Mouse (Mus musculus) erythroblast, embryonic 14.5 days (primary cell): ENCODE measurements around the gene Pygo1. TPM values are rescaled to one million over a fixed set of nuclear protein-coding genes. Genes with fewer than 3 reads are reported as not detected.

ENCODE experiments used
- H3K27me3 ChIP-seq: 2 replicates; pipeline ENCODE4 v1.6.1; 2012; ENCODE audit warnings: inconsistent platforms; ENCODE audit not compliant: control insufficient read depth
- H3K36me3 ChIP-seq: 2 replicates; pipeline ENCODE4 v1.6.1; 2012; ENCODE audit warnings: mild to moderate bottlenecking, inconsistent platforms; ENCODE audit not compliant: control insufficient read depth
- H3K4me1 ChIP-seq: 2 replicates; pipeline ENCODE4 v1.6.1; 2012; ENCODE audit warnings: inconsistent platforms; ENCODE audit not compliant: control insufficient read depth
- H3K4me3 ChIP-seq: replicated peaks from 2 replicates; pipeline ENCODE3; 2012; ENCODE audit warnings: moderate library complexity, mild to moderate bottlenecking, inconsistent platforms
- H3K9me3 ChIP-seq: 2 replicates; pipeline ENCODE4 v1.6.1; 2012; ENCODE audit warnings: low read length, inconsistent platforms, mixed read lengths; ENCODE audit not compliant: control insufficient read depth
- GATA1 ChIP-seq: IDR thresholded peaks from 2 replicates; pipeline ENCODE4 v1.6.1; 2012; ENCODE audit warnings: low read length, inconsistent platforms, mixed read lengths
- TAL1 ChIP-seq: IDR thresholded peaks from 3 replicates; pipeline ENCODE4 v1.6.1; 2012; ENCODE audit warnings: low read length, inconsistent platforms, mixed read lengths
- polyA plus RNA-seq: library from polyadenylated mRNA; stranded (reverse); fragments of >175 nt; gene quantifications from 2 replicates; pipeline ENCODE4 v1.2.3, GENCODE M21; 2012

Gene Pygo1
- polyA plus RNA-seq, 1 experiment: not detected

DNA sequence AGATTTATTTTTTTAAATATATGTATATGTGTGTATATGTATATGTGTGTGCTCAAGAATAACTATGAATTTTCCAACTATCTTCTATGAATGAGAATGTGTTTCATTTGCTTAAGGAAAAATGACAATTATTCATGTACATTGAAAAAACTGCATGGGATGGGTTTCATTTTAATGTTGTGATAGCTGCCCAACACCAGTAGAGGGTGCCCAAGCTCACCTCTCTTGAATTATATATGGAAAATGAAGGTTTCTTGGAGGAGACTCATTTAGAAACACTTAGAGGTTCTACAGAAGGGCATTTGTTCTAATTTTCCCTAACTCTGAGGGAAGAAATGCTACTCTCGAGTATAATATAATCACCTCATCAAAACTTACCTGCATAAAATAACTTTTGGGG, 35.7 kb upstream of the Pygo1 start:
- TF ChIP-seq GATA1: no peak
- TF ChIP-seq TAL1: no peak
- no peaks in the 10 kb centered on the region for H3K9me3 ChIP-seq

DNA sequence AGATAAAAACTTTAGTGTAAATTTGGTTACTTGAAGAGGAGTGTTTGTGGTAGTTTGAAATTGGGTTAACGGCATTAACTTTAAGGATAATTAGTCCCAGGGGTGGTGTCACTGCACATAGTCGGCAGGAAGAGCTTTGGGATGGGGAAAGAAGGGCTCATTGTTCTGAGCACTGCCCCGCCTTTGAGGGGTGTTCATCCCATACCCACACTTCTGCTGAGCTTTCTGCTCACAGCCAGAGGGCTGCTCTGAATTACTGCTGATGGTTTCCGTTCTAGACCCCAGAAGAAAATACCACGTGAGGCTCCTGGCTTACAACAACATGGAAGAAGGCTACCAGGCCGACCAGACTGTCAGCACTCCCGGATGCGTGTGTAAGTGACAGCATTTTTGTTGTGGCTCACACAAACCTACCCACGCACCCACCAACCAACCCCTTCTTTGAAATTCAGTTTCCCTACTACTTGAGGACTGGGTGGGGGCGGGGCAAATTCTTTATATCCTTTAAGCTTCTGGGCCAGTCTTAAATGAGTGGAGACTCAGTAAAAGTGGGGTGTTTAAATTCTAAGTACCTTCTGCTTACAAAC, 34.9 kb upstream of the Pygo1 start:
- Histone ChIP-seq H3K4me3 (no peak overlapping the region), H3K36me3 (no peaks in the 10 kb centered on the region), H3K4me1 (no peaks in the 10 kb centered on the region), H3K9me3 (0 out of 2 replicates have a peak, but pooled peaks cover 2% of the 10 kb centered on the region), H3K27me3 (no peaks in the 10 kb centered on the region)
- TF ChIP-seq TAL1 (no peak), GATA1 (no peak)

More for the DNA sequence above, 35.7 kb upstream of the Pygo1 start:
- Histone ChIP-seq H3K36me3 (no peaks in the 10 kb centered on the region), H3K4me1 (no peaks in the 10 kb centered on the region), H3K4me3 (no peak overlapping the region), H3K27me3 (no peaks in the 10 kb centered on the region)

DNA sequence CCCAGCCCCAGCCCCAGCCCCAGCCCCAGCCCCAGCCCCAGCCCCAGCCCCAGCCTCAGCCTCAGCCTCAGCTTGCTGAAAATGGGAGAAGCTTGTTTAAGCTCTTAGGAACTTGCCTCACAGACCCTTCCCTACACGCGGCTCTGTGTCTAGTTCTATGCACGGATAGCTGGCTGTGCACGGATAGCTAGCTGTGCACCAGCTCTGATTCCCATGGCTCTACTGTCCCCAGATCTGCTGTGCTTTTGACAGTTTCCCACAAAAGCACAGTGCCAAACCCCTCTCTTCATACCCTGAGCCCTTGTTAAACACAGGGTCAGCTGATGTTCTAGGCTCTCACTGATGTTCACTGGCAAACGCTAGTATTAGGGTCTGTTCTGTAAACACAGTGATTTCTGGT, 32.7 kb upstream of the Pygo1 start:
- Histone ChIP-seq H3K27me3 (no peaks in the 10 kb centered on the region), H3K36me3 (no peaks in the 10 kb centered on the region), H3K4me3 (no peak overlapping the region), H3K4me1 (no peaks in the 10 kb centered on the region), H3K9me3 (0 out of 2 replicates have a peak, but pooled peaks cover 2% of the 10 kb centered on the region)
- TF ChIP-seq GATA1: no peak
- no peak for TF ChIP-seq TAL1

DNA sequence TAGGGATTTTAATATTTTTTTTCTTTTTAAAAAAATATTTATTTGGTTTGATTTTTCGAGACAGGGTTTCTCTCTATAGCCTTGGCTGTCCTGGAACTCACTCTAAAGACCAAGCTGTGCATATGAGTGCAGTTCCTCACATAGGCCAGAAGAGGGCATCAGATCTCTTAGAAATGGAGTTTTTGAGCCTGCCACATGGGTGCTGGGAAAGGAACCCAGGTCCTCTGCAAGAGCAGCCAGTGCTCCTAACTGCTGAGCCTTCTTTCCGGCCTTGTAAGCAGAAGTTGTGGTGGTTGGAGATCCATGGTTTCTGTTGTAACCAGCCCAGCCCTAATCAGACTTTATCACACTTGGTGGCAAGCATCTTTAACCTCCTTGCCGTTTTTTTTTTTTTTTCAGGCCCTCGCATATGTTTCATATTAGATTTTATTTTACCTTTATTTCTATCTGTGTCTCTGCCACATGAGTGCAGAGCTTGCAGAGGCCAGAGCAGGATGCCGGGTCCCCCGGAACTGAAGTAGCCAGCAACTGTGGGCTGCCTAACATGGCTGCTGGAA, 30.6 kb upstream of the Pygo1 start:
- H3K9me3 ChIP-seq: 0 out of 2 replicates have a peak, but pooled peaks cover 2% of the 10 kb centered on the region
- H3K4me3 ChIP-seq: no peak overlapping the region
- H3K4me1 ChIP-seq: no peaks in the 10 kb centered on the region
- no peaks in the 10 kb centered on the region for H3K36me3 ChIP-seq
- no peaks in the 10 kb centered on the region for H3K27me3 ChIP-seq
- no peak for TF ChIP-seq TAL1
- TF ChIP-seq GATA1: no peak

DNA sequence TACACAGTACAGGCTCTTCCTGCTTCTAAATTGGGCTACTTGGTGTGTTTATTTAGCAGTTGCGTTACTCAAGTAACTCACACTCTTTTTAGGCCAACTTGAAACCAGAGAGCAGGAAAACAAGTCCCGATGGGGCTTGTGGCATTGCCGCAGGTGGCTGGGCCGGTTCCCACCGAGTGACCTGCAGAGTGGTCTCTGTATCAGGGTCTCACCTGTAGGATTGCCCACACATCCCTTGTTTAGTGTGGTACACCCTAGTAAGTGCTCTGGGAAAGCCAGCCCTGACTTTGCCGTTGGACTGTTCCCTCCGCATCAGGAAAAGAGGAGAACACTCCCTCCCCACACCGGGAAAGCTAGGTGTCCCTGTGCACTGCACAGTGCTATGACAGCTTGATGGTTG, 23.4 kb upstream of the Pygo1 start:
- Histone ChIP-seq H3K4me3 (no peak overlapping the region), H3K4me1 (peaks cover 8% of the 10 kb centered on the region), H3K9me3 (no peaks in the 10 kb centered on the region), H3K27me3 (no peaks in the 10 kb centered on the region), H3K36me3 (no peaks in the 10 kb centered on the region)
- TF ChIP-seq GATA1: no peak
- no peak for TF ChIP-seq TAL1

DNA sequence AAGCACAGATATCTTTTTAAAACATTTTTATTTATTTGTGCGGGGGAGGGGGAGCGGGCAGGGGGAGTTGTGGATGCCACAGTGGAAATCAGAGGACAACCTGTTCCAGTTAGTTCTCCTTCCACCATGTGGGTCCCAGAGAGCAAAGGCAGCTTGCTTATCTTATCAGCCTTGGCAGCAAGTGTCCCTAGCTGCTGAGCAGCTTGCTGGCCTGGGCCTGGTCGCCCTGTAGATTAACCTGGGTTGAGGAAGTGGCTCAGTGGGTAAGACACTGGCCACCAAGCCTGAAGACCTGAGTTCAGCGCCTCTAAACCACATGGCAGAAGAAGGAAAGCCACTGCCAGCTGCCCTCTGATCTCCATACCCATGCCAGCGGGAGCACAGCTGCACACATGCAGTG, 22.8 kb upstream of the Pygo1 start:
- no peaks in the 10 kb centered on the region for H3K27me3 ChIP-seq
- TF ChIP-seq GATA1 (no peak), TAL1 (no peak)
- no peaks in the 10 kb centered on the region for H3K36me3 ChIP-seq
- H3K4me1 ChIP-seq: peaks cover 8% of the 10 kb centered on the region
- no peak overlapping the region for H3K4me3 ChIP-seq
- no peaks in the 10 kb centered on the region for H3K9me3 ChIP-seq

DNA sequence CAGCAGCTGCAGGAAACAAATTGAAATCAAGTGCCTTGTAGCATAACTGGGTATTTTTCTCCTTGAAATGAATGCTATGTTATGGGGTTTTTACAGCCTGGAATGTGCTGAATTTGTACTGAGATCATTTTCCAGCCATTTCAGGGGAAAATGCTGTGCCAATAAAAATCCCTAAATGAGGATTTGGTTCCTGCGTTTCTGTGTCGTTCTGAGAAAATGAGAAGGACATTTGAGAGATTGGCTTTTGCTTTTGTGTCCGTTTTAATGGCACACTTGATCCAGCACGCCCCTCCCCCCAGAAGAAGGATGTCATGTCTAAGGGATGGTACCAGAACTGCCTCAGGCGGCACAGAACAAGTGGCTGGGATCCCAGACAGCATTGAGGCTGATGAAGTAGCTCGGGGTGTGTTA, 18.7 kb upstream of the Pygo1 start:
- no peaks in the 10 kb centered on the region for H3K27me3 ChIP-seq
- H3K4me3 ChIP-seq: no peak overlapping the region
- no peaks in the 10 kb centered on the region for H3K36me3 ChIP-seq
- peaks cover 8% of the 10 kb centered on the region for H3K4me1 ChIP-seq
- no peak for TF ChIP-seq TAL1
- no peak for TF ChIP-seq GATA1
- no peaks in the 10 kb centered on the region for H3K9me3 ChIP-seq

DNA sequence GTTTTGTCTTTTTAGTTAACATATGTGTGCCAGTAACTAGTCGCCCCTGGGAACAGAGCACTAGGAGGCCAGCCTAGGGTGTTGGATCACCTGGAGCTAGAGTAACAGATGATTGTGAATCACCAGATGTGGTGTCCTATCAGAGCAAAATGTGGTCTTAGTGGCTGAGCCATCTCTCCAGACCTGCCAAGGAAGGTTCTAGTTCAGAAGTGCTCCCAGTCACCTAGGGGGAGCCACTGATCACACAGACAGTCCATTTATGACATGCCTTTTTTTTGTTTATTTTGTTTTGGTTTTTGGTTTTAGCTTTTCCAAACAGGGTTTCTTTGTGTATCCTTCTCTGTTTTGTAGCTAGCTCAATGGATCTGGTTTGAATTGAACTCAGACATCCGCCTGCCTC, 14.1 kb upstream of the Pygo1 start:
- no peaks in the 10 kb centered on the region for H3K36me3 ChIP-seq
- H3K27me3 ChIP-seq: no peaks in the 10 kb centered on the region
- TF ChIP-seq GATA1 (no peak), TAL1 (no peak)
- no peaks in the 10 kb centered on the region for H3K4me1 ChIP-seq
- no peak overlapping the region for H3K4me3 ChIP-seq
- H3K9me3 ChIP-seq: no peaks in the 10 kb centered on the region

DNA sequence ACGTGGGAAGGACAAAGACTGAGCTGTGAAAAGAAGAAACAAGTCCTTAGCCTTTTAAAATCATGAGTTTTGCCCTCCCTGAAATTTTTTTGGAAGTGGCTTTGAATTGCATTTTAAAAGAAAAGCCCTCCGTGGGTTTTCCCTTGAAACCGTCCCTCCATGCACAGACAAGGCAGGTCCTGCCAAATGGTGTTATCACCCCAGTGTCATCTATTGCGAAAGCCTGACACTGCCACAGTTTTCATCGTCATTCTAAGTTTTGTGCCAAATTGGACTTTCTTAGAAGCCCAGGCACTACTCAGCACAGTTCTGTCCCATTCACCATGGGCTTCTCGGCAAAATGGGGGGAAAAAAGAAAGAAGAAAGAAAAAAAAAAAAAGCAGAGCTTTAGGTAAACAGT, 11.9 kb upstream of the Pygo1 start:
- no peak for TF ChIP-seq GATA1
- TF ChIP-seq TAL1: no peak
- H3K4me1 ChIP-seq: no peaks in the 10 kb centered on the region
- H3K27me3 ChIP-seq: no peaks in the 10 kb centered on the region
- H3K4me3 ChIP-seq: no peak overlapping the region
- no peaks in the 10 kb centered on the region for H3K36me3 ChIP-seq
- H3K9me3 ChIP-seq: no peaks in the 10 kb centered on the region

DNA sequence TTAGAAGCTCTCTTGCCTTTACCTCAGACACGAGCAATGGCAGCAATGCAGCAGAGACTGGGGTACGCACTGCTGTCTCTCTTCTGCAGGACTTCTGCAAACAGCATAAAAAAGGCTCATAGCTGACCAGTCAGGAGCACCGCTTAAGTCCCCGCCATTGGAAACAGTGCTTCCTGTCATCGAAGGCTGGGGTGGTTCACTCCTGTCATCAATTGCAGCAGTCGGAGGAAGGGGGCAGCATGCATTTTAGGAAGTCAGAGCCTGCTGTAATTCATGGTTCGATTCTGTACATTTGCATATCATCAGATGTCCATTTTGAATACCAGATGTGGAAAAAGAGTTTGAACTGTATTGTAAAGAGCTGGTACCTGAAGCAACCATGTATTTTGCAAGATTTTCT, 9.7 kb upstream of the Pygo1 start:
- no peaks in the 10 kb centered on the region for H3K9me3 ChIP-seq
- H3K36me3 ChIP-seq: no peaks in the 10 kb centered on the region
- H3K4me1 ChIP-seq: no peaks in the 10 kb centered on the region
- TF ChIP-seq GATA1 (no peak), TAL1 (no peak)
- no peak overlapping the region for H3K4me3 ChIP-seq
- H3K27me3 ChIP-seq: no peaks in the 10 kb centered on the region
